In the genomic region with DNA sequence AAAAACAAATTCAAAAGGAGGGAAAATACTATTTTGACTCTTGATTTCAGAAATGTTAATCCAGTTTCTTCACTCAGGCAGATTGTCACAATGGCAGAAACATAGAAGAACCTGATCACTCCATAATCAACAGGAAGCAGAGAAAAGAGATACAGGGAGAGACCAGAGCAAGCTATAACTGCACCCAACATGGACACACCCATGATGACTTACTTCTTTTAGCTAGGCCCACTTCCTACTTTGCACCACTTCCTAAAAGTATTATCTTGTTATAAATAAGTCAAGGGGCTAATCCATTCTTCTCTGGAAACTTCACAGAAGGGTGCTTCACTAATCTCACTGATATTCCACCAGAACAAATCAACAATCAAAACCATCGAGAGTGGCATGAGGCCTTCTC, we compare ENCODE assay signal across 29 mouse cellular contexts. TPM values are rescaled to one million over a fixed set of nuclear protein-coding genes. Genes with fewer than 3 reads are reported as not detected.
DNase-seq lines count a peak whose midpoint lies in the region; ATAC-seq and TF ChIP-seq lines count a peak whose summit lies in the region.
"Had no signal": no experiment of that assay in that cellular context is flagged by ENCODE, and none has a peak within 500 bp of the region (broad histone marks: within the 10 kb centered on the region; RNA-seq: fewer than 3 reads in every experiment).

No protein-coding gene starts in this region.

- H3K27me3 ChIP-seq in G1E (ENCODE audit: insufficient read depth, low read length), result no peaks in the 10 kb centered on the region
- H3K27me3 ChIP-seq in hindbrain, embryonic 11.5 days (ENCODE audit: control insufficient read depth, insufficient read depth, low read length), result no peaks in the 10 kb centered on the region
- H3K27me3 ChIP-seq: embryonic facial prominence, embryonic 15.5 days; heart, embryonic 13.5 days; hindbrain, embryonic 12.5 days; limb, embryonic 15.5 days; liver, embryonic 15.5 days; megakaryocyte, embryonic 14.5 days; midbrain, embryonic 15.5 days had no signal

- H3K4me3 ChIP-seq in G1E (ENCODE audit: low read depth, low read length), result no peak overlapping the region
- no peak overlapping the region for H3K4me3 ChIP-seq in hindbrain, embryonic 11.5 days (ENCODE audit: low read depth, low read length)
- H3K4me3 ChIP-seq: embryonic facial prominence, embryonic 15.5 days; heart, embryonic 13.5 days; hindbrain, embryonic 12.5 days; left cerebral cortex, adult 2 months; limb, embryonic 15.5 days; liver, embryonic 15.5 days; megakaryocyte, embryonic 14.5 days; midbrain, embryonic 15.5 days; myocyte had no signal

- H3K27ac ChIP-seq in hindbrain, embryonic 11.5 days (ENCODE audit: low read depth, low read length), result no peak overlapping the region
- H3K27ac ChIP-seq: embryonic facial prominence, embryonic 15.5 days; heart, embryonic 13.5 days; hindbrain, embryonic 12.5 days; left cerebral cortex, adult 2 months; limb, embryonic 15.5 days; liver, embryonic 15.5 days; midbrain, embryonic 15.5 days had no signal

- H3K9ac ChIP-seq in hindbrain, embryonic 11.5 days (ENCODE audit: low read depth, low read length), result no peak overlapping the region
- H3K9ac ChIP-seq: embryonic facial prominence, embryonic 15.5 days; heart, embryonic 13.5 days; hindbrain, embryonic 12.5 days; limb, embryonic 15.5 days; liver, embryonic 15.5 days; midbrain, embryonic 15.5 days had no signal

- H3K4me1 ChIP-seq in G1E (ENCODE audit: insufficient read depth, low read depth, low read length), result peaks cover 31% of the 10 kb centered on the region
- no peaks in the 10 kb centered on the region for H3K4me1 ChIP-seq in hindbrain, embryonic 11.5 days (replicated peaks; ENCODE audit: control insufficient read depth, insufficient read depth, low read length)
- H3K4me1 ChIP-seq: embryonic facial prominence, embryonic 15.5 days; heart, embryonic 13.5 days; hindbrain, embryonic 12.5 days; limb, embryonic 15.5 days; liver, embryonic 15.5 days; midbrain, embryonic 15.5 days had no signal

- peak; percentile 52; the same call in 1 of the 2 replicates for ATAC-seq in G1E (ENCODE audit: extremely low read depth, insufficient number of reproducible peaks, low FRiP score, poor library complexity, severe bottlenecking)
- ATAC-seq in granulocyte monocyte progenitor cell, adult 5-6 weeks (replicated peaks; ENCODE audit: poor library complexity, severe bottlenecking), result peak; percentile 57
- peak; percentile 74 for ATAC-seq in megakaryocyte-erythroid progenitor cell, adult 5-6 weeks (replicated peaks; ENCODE audit: low FRiP score, low TSS enrichment, poor library complexity, severe bottlenecking)
- ATAC-seq in hindbrain, embryonic 11.5 days (ENCODE audit: low FRiP score), result no peak
- ATAC-seq: forebrain, embryonic 14.5 days; lung, postnatal 0 days; midbrain, embryonic 15.5 days had no signal

- WGBS in hindbrain, embryonic 11.5 days, result 71% methylated on average over 1 of the region's 1 CpGs

- TF ChIP-seq CTCF in G1E (IDR thresholded peaks at IDR 0.05; ENCODE audit: low read depth, low read length), result no peak

- peak; percentile 44 for DNase-seq in 416B (ENCODE audit: low read depth)
- no peak for DNase-seq in G1E (ENCODE audit: low spot score)
- no peak for DNase-seq in hindbrain, embryonic 11.5 days (ENCODE audit: low spot score)
- DNase-seq in testis, postnatal 14 days (ENCODE audit: low spot score), result no peak
- no peak for DNase-seq in adrenal gland, adult 18-20 months (ENCODE audit: low spot score in 2 of 2)
- no peak for DNase-seq in kidney, adult 9 months
- DNase-seq: adrenal gland, adult 2 months; cerebellum, adult 8-10 months; cerebellum, postnatal 36 days; gastrocnemius, postnatal 10 days; heart, adult 18-20 months; heart, postnatal 14 days; kidney, adult 18-20 months; kidney, postnatal 10 days; left cerebral cortex, postnatal 4 days; thymus, postnatal 25 days had no signal

- peaks cover 70% of the 10 kb centered on the region for H3K36me3 ChIP-seq in G1E (replicated peaks)
- no peaks in the 10 kb centered on the region for H3K36me3 ChIP-seq in hindbrain, embryonic 11.5 days (ENCODE audit: control insufficient read depth, insufficient read depth, low read length)
- H3K36me3 ChIP-seq: embryonic facial prominence, embryonic 15.5 days; heart, embryonic 13.5 days; hindbrain, embryonic 12.5 days; limb, embryonic 15.5 days; midbrain, embryonic 15.5 days had no signal

- H3K9me3 ChIP-seq in G1E (replicated peaks), result no peaks in the 10 kb centered on the region
- no peaks in the 10 kb centered on the region for H3K9me3 ChIP-seq in hindbrain, embryonic 11.5 days (ENCODE audit: control insufficient read depth, low read length)
- H3K9me3 ChIP-seq: embryonic facial prominence, embryonic 15.5 days; heart, embryonic 13.5 days; hindbrain, embryonic 12.5 days; limb, embryonic 15.5 days; liver, embryonic 15.5 days; megakaryocyte, embryonic 14.5 days; midbrain, embryonic 15.5 days had no signal

- no peak overlapping the region for H3K4me2 ChIP-seq in hindbrain, embryonic 11.5 days (replicated peaks; ENCODE audit: low read depth, low read length)
- H3K4me2 ChIP-seq: embryonic facial prominence, embryonic 15.5 days; heart, embryonic 13.5 days; hindbrain, embryonic 12.5 days; limb, embryonic 15.5 days; liver, embryonic 15.5 days; midbrain, embryonic 15.5 days had no signal

RNA-seq across cellular contexts. Expression of gene Apbb1ip, which starts 42.3 kb away (rescaled TPM):
- total RNA-seq in G1E (2014; fragmentation: Nextera tagmentation), result 87.0 and 108 TPM in 2 replicates
- 11.4 and 13.6 TPM in 2 replicates for total RNA-seq in G1E (2017)
- 78.2 and 83.9 TPM in 2 replicates for polyA plus RNA-seq in G1E (2012)
- total RNA-seq in granulocyte monocyte progenitor cell, adult 5-6 weeks (2014; fragmentation: Nextera tagmentation), result 110 and 134 TPM in 2 replicates
- 18.7 and 22.9 TPM in 2 replicates for total RNA-seq in granulocyte monocyte progenitor cell, adult 5-6 weeks (2017)
- 128 and 143 TPM in 2 replicates for total RNA-seq in megakaryocyte-erythroid progenitor cell, adult 5-6 weeks (2014; fragmentation: Nextera tagmentation)
- total RNA-seq in megakaryocyte-erythroid progenitor cell, adult 5-6 weeks (2017), result 14.0 and 21.9 TPM in 2 replicates
- polyA plus RNA-seq in hindbrain, embryonic 11.5 days (2014; fragmentation: Nextera tagmentation; extraction: Ambion mirVana), result 0.81 and 1.2 TPM in 2 replicates
- total RNA-seq in adrenal gland, adult 18-20 months (2021), result 1 to 10 TPM; 1.8 to 4.6 TPM
